Mouse (Mus musculus): Measurements from ENCODE around the gene Phc2. TPM values are rescaled to one million over a fixed set of nuclear protein-coding genes. Genes with fewer than 3 reads are reported as not detected.

Phc2 gene
- polyA plus RNA-seq, 1 experiment = 100 TPM

- Histone ChIP-seq H3K36me3 (ENCODE audit: control insufficient read depth, insufficient read depth) (peaks cover 11% of the 10 kb centered on the region), H3ac (ENCODE audit: control insufficient read depth, insufficient read length) (no peak overlapping the region), H3K79me2 (ENCODE audit: control insufficient read depth, insufficient read depth) (no peaks in the 10 kb centered on the region), H3K4me2 (ENCODE audit: low read depth) (no peak overlapping the region), H3K27me3 (ENCODE audit: control insufficient read depth, insufficient read depth, insufficient read length) (no peaks in the 10 kb centered on the region), H3K4me3 (no peak overlapping the region)
- TF ChIP-seq E2F4 (IDR thresholded peaks at IDR 0.05; ENCODE audit: insufficient read depth) = no peak
- no peak for TF ChIP-seq TCF3 (IDR thresholded peaks at IDR 0.05; ENCODE audit: insufficient read length, low read depth)
- no peak for TF ChIP-seq REST (IDR thresholded peaks at IDR 0.05; ENCODE audit: insufficient read depth, insufficient read length)
- TF ChIP-seq USF1 (IDR thresholded peaks at IDR 0.05; ENCODE audit: low read depth) = no peak
- no peak for TF ChIP-seq POLR2AphosphoS2 (IDR thresholded peaks at IDR 0.05; ENCODE audit: insufficient read length, low read depth)
- TF ChIP-seq MAX (IDR thresholded peaks at IDR 0.05; ENCODE audit: low read depth) = no peak
- no peak for TF ChIP-seq MYOD1 (IDR thresholded peaks at IDR 0.05; ENCODE audit: control insufficient read depth in 1 of 3, insufficient read length in 2 of 3, low read depth in 2 of 3)
- TF ChIP-seq TCF12 (IDR thresholded peaks at IDR 0.05; ENCODE audit: insufficient read depth, poor library complexity, severe bottlenecking) = no peak
Measured at GRCm38 (mm10) chr4:128787023-128787939, 132.8 kb downstream of the Phc2 start.

GRCm38 (mm10) chr4:128788108-128788507 is 133.6 kb downstream of the Phc2 start:
- Histone ChIP-seq H3K36me3 (ENCODE audit: control insufficient read depth, insufficient read depth) (peaks cover 11% of the 10 kb centered on the region), H3K27me3 (ENCODE audit: control insufficient read depth, insufficient read depth, insufficient read length) (no peaks in the 10 kb centered on the region), H3ac (ENCODE audit: control insufficient read depth, insufficient read length) (no peak overlapping the region), H3K4me2 (ENCODE audit: low read depth) (no peak overlapping the region), H3K4me3 (no peak overlapping the region), H3K79me2 (ENCODE audit: control insufficient read depth, insufficient read depth) (no peaks in the 10 kb centered on the region)
- TF ChIP-seq MAX (IDR thresholded peaks at IDR 0.05; ENCODE audit: low read depth) (no peak), POLR2AphosphoS2 (IDR thresholded peaks at IDR 0.05; ENCODE audit: insufficient read length, low read depth) (no peak), USF1 (IDR thresholded peaks at IDR 0.05; ENCODE audit: low read depth) (no peak), E2F4 (IDR thresholded peaks at IDR 0.05; ENCODE audit: insufficient read depth) (no peak)

GRCm38 (mm10) chr4:128789646-128790045 is 135.1 kb downstream of the Phc2 start:
- no peaks in the 10 kb centered on the region for H3K27me3 ChIP-seq (ENCODE audit: control insufficient read depth, insufficient read depth, insufficient read length)
- H3K79me2 ChIP-seq (ENCODE audit: control insufficient read depth, insufficient read depth) = no peaks in the 10 kb centered on the region
- H3K4me3 ChIP-seq = no peak overlapping the region
- TF ChIP-seq TCF3 (IDR thresholded peaks at IDR 0.05; ENCODE audit: insufficient read length, low read depth) = no peak
- TF ChIP-seq MYOD1 (IDR thresholded peaks at IDR 0.05; ENCODE audit: control insufficient read depth in 1 of 3, insufficient read length in 2 of 3, low read depth in 2 of 3) = no peak
- TF ChIP-seq CEBPB (IDR thresholded peaks at IDR 0.05; ENCODE audit: insufficient read depth, poor library complexity, severe bottlenecking) = no peak
- TF ChIP-seq POLR2AphosphoS2 (IDR thresholded peaks at IDR 0.05; ENCODE audit: insufficient read length, low read depth) = no peak
- TF ChIP-seq MYOG (IDR thresholded peaks at IDR 0.05; ENCODE audit: control insufficient read depth in 1 of 3, insufficient read depth in 1 of 3, insufficient read length in 2 of 3, low read depth in 2 of 3) = no peak
- no peak for TF ChIP-seq TCF12 (IDR thresholded peaks at IDR 0.05; ENCODE audit: insufficient read depth, poor library complexity, severe bottlenecking)
- no peak for TF ChIP-seq USF1 (IDR thresholded peaks at IDR 0.05; ENCODE audit: low read depth)
- no peak for TF ChIP-seq SRF (IDR thresholded peaks at IDR 0.05; ENCODE audit: control insufficient read depth, insufficient read length, low read depth)
- TF ChIP-seq POLR2A (IDR thresholded peaks at IDR 0.05; ENCODE audit: insufficient read length, low read depth) = no peak
- TF ChIP-seq REST (IDR thresholded peaks at IDR 0.05; ENCODE audit: insufficient read depth, insufficient read length) = no peak
- no peak for TF ChIP-seq E2F4 (IDR thresholded peaks at IDR 0.05; ENCODE audit: insufficient read depth)
- no peak for TF ChIP-seq MAX (IDR thresholded peaks at IDR 0.05; ENCODE audit: low read depth)
- no peak overlapping the region for H3K4me2 ChIP-seq (ENCODE audit: low read depth)
- no peak overlapping the region for H3ac ChIP-seq (ENCODE audit: control insufficient read depth, insufficient read length)
- peaks cover 11% of the 10 kb centered on the region for H3K36me3 ChIP-seq (ENCODE audit: control insufficient read depth, insufficient read depth)

GRCm38 (mm10) chr4:128793710-128794109 is 139.2 kb downstream of the Phc2 start:
- TF ChIP-seq MYOD1 (IDR thresholded peaks at IDR 0.05; ENCODE audit: control insufficient read depth in 1 of 3, insufficient read length in 2 of 3, low read depth in 2 of 3) = no peak
- H3K4me3 ChIP-seq = no peak overlapping the region
- H3K27me3 ChIP-seq (ENCODE audit: control insufficient read depth, insufficient read depth, insufficient read length) = no peaks in the 10 kb centered on the region
- no peak overlapping the region for H3K4me2 ChIP-seq (ENCODE audit: low read depth)
- no peaks in the 10 kb centered on the region for H3K79me2 ChIP-seq (ENCODE audit: control insufficient read depth, insufficient read depth)
- no peak overlapping the region for H3ac ChIP-seq (ENCODE audit: control insufficient read depth, insufficient read length)
- no peaks in the 10 kb centered on the region for H3K36me3 ChIP-seq (ENCODE audit: control insufficient read depth, insufficient read depth)

- Histone ChIP-seq H3K27me3 (ENCODE audit: control insufficient read depth, insufficient read depth, insufficient read length) (no peaks in the 10 kb centered on the region), H3K4me2 (ENCODE audit: low read depth) (no peak overlapping the region), H3K4me3 (no peak overlapping the region), H3ac (ENCODE audit: control insufficient read depth, insufficient read length) (no peak overlapping the region), H3K79me2 (ENCODE audit: control insufficient read depth, insufficient read depth) (no peaks in the 10 kb centered on the region), H3K36me3 (ENCODE audit: control insufficient read depth, insufficient read depth) (no peaks in the 10 kb centered on the region)
- TF ChIP-seq MYOD1 (IDR thresholded peaks at IDR 0.05; ENCODE audit: control insufficient read depth in 1 of 3, insufficient read length in 2 of 3, low read depth in 2 of 3) (no peak), USF1 (IDR thresholded peaks at IDR 0.05; ENCODE audit: low read depth) (no peak), POLR2AphosphoS2 (IDR thresholded peaks at IDR 0.05; ENCODE audit: insufficient read length, low read depth) (no peak), MAX (IDR thresholded peaks at IDR 0.05; ENCODE audit: low read depth) (no peak), POLR2A (IDR thresholded peaks at IDR 0.05; ENCODE audit: insufficient read length, low read depth) (no peak), CEBPB (IDR thresholded peaks at IDR 0.05; ENCODE audit: insufficient read depth, poor library complexity, severe bottlenecking) (no peak), REST (IDR thresholded peaks at IDR 0.05; ENCODE audit: insufficient read depth, insufficient read length) (no peak), MYOG (IDR thresholded peaks at IDR 0.05; ENCODE audit: control insufficient read depth in 1 of 3, insufficient read depth in 1 of 3, insufficient read length in 2 of 3, low read depth in 2 of 3) (no peak), E2F4 (IDR thresholded peaks at IDR 0.05; ENCODE audit: insufficient read depth) (no peak)
Measured at GRCm38 (mm10) chr4:128794198-128794597, 139.7 kb downstream of the Phc2 start.

Measured in myocyte (in vitro differentiated cells).